Mouse (Mus musculus): ENCODE data around the gene Spry1. TPM values are rescaled to one million over a fixed set of nuclear protein-coding genes. Genes with fewer than 3 reads are reported as not detected.

Gene Spry1
- polyA plus RNA-seq (2014; fragmentation: Illumina TruSeq; extraction: RNeasy Lipid Tissue Mini Kit (QIAGEN cat#74804); ENCODE audit: low read depth, low replicate concordance), result 22.0 TPM

GRCm38 (mm10) chr3:37639690-37640089 lies at the start of gene Spry1:
Gene Spry1, plus strand, starts transcription at chr3:37639947.

Other genes starting within 250 kb of the Spry1 start
- gene Spata5, start 220.1 kb upstream of the Spry1 start, polyA plus RNA-seq (2014; fragmentation: Illumina TruSeq; extraction: RNeasy Lipid Tissue Mini Kit (QIAGEN cat#74804); ENCODE audit: low read depth, low replicate concordance), result 38.1 TPM
- gene Nudt6, start 219.7 kb upstream of the Spry1 start, polyA plus RNA-seq (2014; fragmentation: Illumina TruSeq; extraction: RNeasy Lipid Tissue Mini Kit (QIAGEN cat#74804); ENCODE audit: low read depth, low replicate concordance), result 4.0 TPM
- gene Gm5148, start 84.5 kb downstream of the Spry1 start, polyA plus RNA-seq (2014; fragmentation: Illumina TruSeq; extraction: RNeasy Lipid Tissue Mini Kit (QIAGEN cat#74804); ENCODE audit: low read depth, low replicate concordance), result 0.64 TPM